Mouse (Mus musculus): Measurements from ENCODE around the gene Lhx5. TPM values are rescaled to one million over a fixed set of nuclear protein-coding genes. Genes with fewer than 3 reads are reported as not detected.

The Lhx5 gene
- polyA plus RNA-seq, 1 experiment from 2014 or later, result 41.6 TPM

- 96% methylated on average over 6 of the region's 6 CpGs for WGBS
- DNase-seq (ENCODE audit: low spot score) (no peak), ATAC-seq (ENCODE audit: low FRiP score) (no peak)
- no peaks in the 10 kb centered on the region for H3K27me3 ChIP-seq (ENCODE audit: control insufficient read depth, insufficient read depth, low read length)
- no peaks in the 10 kb centered on the region for H3K9me3 ChIP-seq (ENCODE audit: control insufficient read depth, low read length)
- H3K4me1 ChIP-seq (replicated peaks; ENCODE audit: control insufficient read depth, insufficient read depth, low read length), result no peaks in the 10 kb centered on the region
- no peak overlapping the region for H3K9ac ChIP-seq (ENCODE audit: low read depth, low read length)
- no peak overlapping the region for H3K4me2 ChIP-seq (replicated peaks; ENCODE audit: low read depth, low read length)
- H3K36me3 ChIP-seq (ENCODE audit: control insufficient read depth, insufficient read depth, low read length), result no peaks in the 10 kb centered on the region
- H3K4me3 ChIP-seq (ENCODE audit: low read depth, low read length), result no peak overlapping the region
- no peak overlapping the region for H3K27ac ChIP-seq (ENCODE audit: low read depth, low read length)
These were observed 34.4 kb downstream of the Lhx5 start for GRCm38 (mm10) chr5:120465860-120466259.

DNA sequence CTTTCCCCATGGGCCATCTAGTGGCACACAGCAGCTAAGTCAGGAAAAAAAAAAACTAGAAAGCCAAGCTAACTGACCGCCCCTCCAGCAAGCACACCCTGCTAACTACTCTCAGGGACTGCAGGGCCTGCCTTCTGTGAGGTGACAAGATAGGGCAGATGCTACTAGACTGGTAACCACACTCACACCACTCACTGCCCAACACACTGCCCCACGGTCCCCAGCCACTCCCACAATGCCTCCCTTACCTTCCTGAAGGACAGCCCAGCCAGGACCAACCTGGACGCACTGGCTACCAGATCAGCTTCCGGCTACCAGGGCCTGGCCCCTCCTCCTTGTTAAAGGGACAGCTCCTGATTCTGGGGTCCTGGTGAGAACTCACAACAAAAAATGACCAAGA lies 35.5 kb downstream of the Lhx5 start:
- Histone ChIP-seq H3K9me3 (ENCODE audit: control insufficient read depth, low read length) (no peaks in the 10 kb centered on the region), H3K4me2 (replicated peaks; ENCODE audit: low read depth, low read length) (peak overlapping the region; percentile 11; the same call in 1 of the 2 replicates), H3K4me3 (ENCODE audit: low read depth, low read length) (no peak overlapping the region), H3K9ac (ENCODE audit: low read depth, low read length) (0 out of 2 replicates have a peak overlapping the region, but pooled peaks have one; percentile 2), H3K27me3 (ENCODE audit: control insufficient read depth, insufficient read depth, low read length) (no peaks in the 10 kb centered on the region), H3K4me1 (replicated peaks; ENCODE audit: control insufficient read depth, insufficient read depth, low read length) (no peaks in the 10 kb centered on the region), H3K27ac (ENCODE audit: low read depth, low read length) (no peak overlapping the region), H3K36me3 (ENCODE audit: control insufficient read depth, insufficient read depth, low read length) (no peaks in the 10 kb centered on the region)
- no peak for DNase-seq (ENCODE audit: low spot score)
- WGBS, result 15% methylated on average over 4 of the region's 4 CpGs
- ATAC-seq (ENCODE audit: low FRiP score), result no peak

- H3K36me3 ChIP-seq (ENCODE audit: control insufficient read depth, insufficient read depth, low read length), result no peaks in the 10 kb centered on the region
- H3K4me2 ChIP-seq (replicated peaks; ENCODE audit: low read depth, low read length), result no peak overlapping the region
- H3K27ac ChIP-seq (ENCODE audit: low read depth, low read length), result no peak overlapping the region
- no peak overlapping the region for H3K9ac ChIP-seq (ENCODE audit: low read depth, low read length)
- 83% methylated on average over 5 of the region's 5 CpGs for WGBS
- no peak for ATAC-seq (ENCODE audit: low FRiP score)
- H3K4me3 ChIP-seq (ENCODE audit: low read depth, low read length), result no peak overlapping the region
- no peak for DNase-seq (ENCODE audit: low spot score)
- H3K9me3 ChIP-seq (ENCODE audit: control insufficient read depth, low read length), result no peaks in the 10 kb centered on the region
- H3K4me1 ChIP-seq (replicated peaks; ENCODE audit: control insufficient read depth, insufficient read depth, low read length), result no peaks in the 10 kb centered on the region
- H3K27me3 ChIP-seq (ENCODE audit: control insufficient read depth, insufficient read depth, low read length), result no peaks in the 10 kb centered on the region
These were observed 36.8 kb downstream of the Lhx5 start for GRCm38 (mm10) chr5:120468336-120468735.

- DNase-seq (ENCODE audit: low spot score), result no peak
- Histone ChIP-seq H3K27me3 (ENCODE audit: control insufficient read depth, insufficient read depth, low read length) (no peaks in the 10 kb centered on the region), H3K4me2 (replicated peaks; ENCODE audit: low read depth, low read length) (no peak overlapping the region), H3K4me1 (replicated peaks; ENCODE audit: control insufficient read depth, insufficient read depth, low read length) (no peaks in the 10 kb centered on the region), H3K9me3 (ENCODE audit: control insufficient read depth, low read length) (no peaks in the 10 kb centered on the region), H3K4me3 (ENCODE audit: low read depth, low read length) (no peak overlapping the region), H3K27ac (ENCODE audit: low read depth, low read length) (no peak overlapping the region), H3K9ac (ENCODE audit: low read depth, low read length) (no peak overlapping the region), H3K36me3 (ENCODE audit: control insufficient read depth, insufficient read depth, low read length) (no peaks in the 10 kb centered on the region)
- 90% methylated on average over 6 of the region's 6 CpGs for WGBS
- ATAC-seq (ENCODE audit: low FRiP score), result no peak
These were observed 37.3 kb downstream of the Lhx5 start for GRCm38 (mm10) chr5:120468830-120469229.

DNA sequence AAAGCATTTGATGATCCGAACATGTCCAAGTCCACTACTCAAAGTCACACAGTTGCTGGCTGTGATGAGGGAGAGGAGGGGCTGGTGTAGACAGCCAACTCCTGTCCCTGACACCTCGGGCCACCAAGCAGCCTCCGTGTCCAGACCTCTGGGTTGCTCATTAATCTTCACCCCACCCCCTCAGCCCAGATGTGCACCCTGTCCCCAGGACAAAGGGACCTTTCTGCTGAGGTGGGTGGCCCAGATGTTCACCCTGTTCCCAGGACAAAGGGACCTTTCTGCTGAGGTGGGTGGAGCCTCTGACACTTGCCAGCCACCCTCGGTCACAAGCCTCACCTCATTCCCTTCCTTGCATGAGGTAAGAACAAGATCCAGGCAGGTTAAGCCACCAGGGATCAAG lies 40.0 kb downstream of the Lhx5 start:
- DNase-seq (ENCODE audit: low spot score), result no peak
- H3K27ac ChIP-seq (ENCODE audit: low read depth, low read length), result no peak overlapping the region
- no peaks in the 10 kb centered on the region for H3K36me3 ChIP-seq (ENCODE audit: control insufficient read depth, insufficient read depth, low read length)
- H3K9ac ChIP-seq (ENCODE audit: low read depth, low read length), result no peak overlapping the region
- no peak for ATAC-seq (ENCODE audit: low FRiP score)
- no peaks in the 10 kb centered on the region for H3K9me3 ChIP-seq (ENCODE audit: control insufficient read depth, low read length)
- H3K4me2 ChIP-seq (replicated peaks; ENCODE audit: low read depth, low read length), result no peak overlapping the region
- H3K4me3 ChIP-seq (ENCODE audit: low read depth, low read length), result no peak overlapping the region
- 60% methylated on average over 4 of the region's 4 CpGs for WGBS
- no peaks in the 10 kb centered on the region for H3K27me3 ChIP-seq (ENCODE audit: control insufficient read depth, insufficient read depth, low read length)
- H3K4me1 ChIP-seq (replicated peaks; ENCODE audit: control insufficient read depth, insufficient read depth, low read length), result no peaks in the 10 kb centered on the region

GRCm38 (mm10) chr5:120472770-120473169 lies 41.3 kb downstream of the Lhx5 start, which contains the start of gene Sdsl:
Sdsl (minus strand) TSS chr5:120472810.
- Histone ChIP-seq H3K4me2 (replicated peaks; ENCODE audit: low read depth, low read length) (no peak within 1 kb of the TSS), H3K4me1 (replicated peaks; ENCODE audit: control insufficient read depth, insufficient read depth, low read length) (no peaks in the 10 kb centered on the region), H3K27ac (ENCODE audit: low read depth, low read length) (no peak within 1 kb of the TSS), H3K4me3 (ENCODE audit: low read depth, low read length) (no peak within 1 kb of the TSS), H3K27me3 (ENCODE audit: control insufficient read depth, insufficient read depth, low read length) (no peaks in the 10 kb centered on the region), H3K9me3 (ENCODE audit: control insufficient read depth, low read length) (no peaks in the 10 kb centered on the region), H3K36me3 (ENCODE audit: control insufficient read depth, insufficient read depth, low read length) (no peaks in the 10 kb centered on the region), H3K9ac (ENCODE audit: low read depth, low read length) (no peak within 1 kb of the TSS)
- ATAC-seq (ENCODE audit: low FRiP score) (no peak), DNase-seq (ENCODE audit: low spot score) (no peak)
- WGBS, result 77% methylated on average over 8 of the region's 8 CpGs

GRCm38 (mm10) chr5:120473361-120473760 lies 41.9 kb downstream of the Lhx5 start:
- no peak for DNase-seq (ENCODE audit: low spot score)
- Histone ChIP-seq H3K36me3 (ENCODE audit: control insufficient read depth, insufficient read depth, low read length) (no peaks in the 10 kb centered on the region), H3K27me3 (ENCODE audit: control insufficient read depth, insufficient read depth, low read length) (no peaks in the 10 kb centered on the region), H3K4me3 (ENCODE audit: low read depth, low read length) (no peak overlapping the region), H3K9ac (ENCODE audit: low read depth, low read length) (no peak overlapping the region), H3K4me1 (replicated peaks; ENCODE audit: control insufficient read depth, insufficient read depth, low read length) (no peaks in the 10 kb centered on the region), H3K27ac (ENCODE audit: low read depth, low read length) (no peak overlapping the region), H3K4me2 (replicated peaks; ENCODE audit: low read depth, low read length) (no peak overlapping the region), H3K9me3 (ENCODE audit: control insufficient read depth, low read length) (no peaks in the 10 kb centered on the region)
- no peak for ATAC-seq (ENCODE audit: low FRiP score)
- WGBS, result 97% methylated on average over 2 of the region's 2 CpGs

DNA sequence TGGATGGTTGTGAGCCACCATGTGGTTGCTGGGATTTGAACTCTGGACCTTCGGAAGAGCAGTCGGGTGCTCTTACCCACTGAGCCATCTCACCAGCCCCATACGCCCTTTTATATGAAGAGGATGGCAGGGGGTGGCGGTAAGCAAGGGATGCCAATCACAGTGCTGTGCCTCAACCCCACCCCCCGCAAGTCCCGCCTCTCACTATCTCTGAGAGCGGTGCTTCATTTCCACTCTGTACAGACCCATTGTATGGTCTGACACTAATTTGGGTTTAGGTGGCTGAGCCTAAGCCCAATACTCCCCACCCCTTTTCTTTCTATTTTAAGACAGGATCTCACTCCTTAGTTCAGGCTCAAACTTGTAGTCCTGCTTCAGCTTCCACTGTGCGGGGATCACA lies 44.4 kb downstream of the Lhx5 start:
- 54% methylated on average over 8 of the region's 8 CpGs for WGBS
- Histone ChIP-seq H3K9ac (ENCODE audit: low read depth, low read length) (no peak overlapping the region), H3K27me3 (ENCODE audit: control insufficient read depth, insufficient read depth, low read length) (no peaks in the 10 kb centered on the region), H3K4me3 (ENCODE audit: low read depth, low read length) (no peak overlapping the region), H3K36me3 (ENCODE audit: control insufficient read depth, insufficient read depth, low read length) (no peaks in the 10 kb centered on the region), H3K27ac (ENCODE audit: low read depth, low read length) (no peak overlapping the region), H3K4me2 (replicated peaks; ENCODE audit: low read depth, low read length) (no peak overlapping the region), H3K9me3 (ENCODE audit: control insufficient read depth, low read length) (no peaks in the 10 kb centered on the region), H3K4me1 (replicated peaks; ENCODE audit: control insufficient read depth, insufficient read depth, low read length) (no peaks in the 10 kb centered on the region)
- ATAC-seq (ENCODE audit: low FRiP score) (no peak), DNase-seq (ENCODE audit: low spot score) (no peak)

DNA sequence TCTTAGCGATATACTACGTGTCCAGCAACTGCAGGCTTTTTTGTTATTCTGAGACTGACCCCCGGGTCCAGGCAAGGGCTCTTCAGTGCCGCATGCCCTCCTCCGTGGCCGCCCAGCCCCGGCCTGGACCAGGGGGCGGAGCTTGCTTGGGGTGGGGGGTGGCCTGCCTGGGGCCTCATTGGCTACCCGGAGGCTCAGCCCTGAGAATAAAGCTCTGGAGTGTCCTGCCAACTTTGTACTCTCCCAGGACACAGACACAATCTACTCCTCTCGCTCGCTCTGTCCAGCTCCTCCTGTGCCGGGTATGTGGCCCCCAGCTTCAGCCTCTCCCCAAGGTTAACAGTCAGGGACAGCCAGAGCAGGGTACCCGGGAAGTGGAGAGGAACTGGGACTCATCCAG lies 44.8 kb downstream of the Lhx5 start, which contains the start of gene Sds:
Gene Sds (plus strand): TSS at position 231 of the 400 bp plus-strand sequence.
- Histone ChIP-seq H3K36me3 (ENCODE audit: control insufficient read depth, insufficient read depth, low read length) (no peaks in the 10 kb centered on the region), H3K9me3 (ENCODE audit: control insufficient read depth, low read length) (no peaks in the 10 kb centered on the region), H3K27ac (ENCODE audit: low read depth, low read length) (no peak within 1 kb of the TSS), H3K4me3 (ENCODE audit: low read depth, low read length) (no peak within 1 kb of the TSS), H3K4me2 (replicated peaks; ENCODE audit: low read depth, low read length) (no peak within 1 kb of the TSS), H3K9ac (ENCODE audit: low read depth, low read length) (no peak within 1 kb of the TSS), H3K4me1 (replicated peaks; ENCODE audit: control insufficient read depth, insufficient read depth, low read length) (no peaks in the 10 kb centered on the region), H3K27me3 (ENCODE audit: control insufficient read depth, insufficient read depth, low read length) (no peaks in the 10 kb centered on the region)
- 15% methylated on average over 13 of the region's 13 CpGs for WGBS
- ATAC-seq (ENCODE audit: low FRiP score) (no peak), DNase-seq (ENCODE audit: low spot score) (no peak)

Data from hindbrain, embryonic 11.5 days (tissue).